Mouse (Mus musculus): ENCODE results near the gene Nt5c2.

DNA sequence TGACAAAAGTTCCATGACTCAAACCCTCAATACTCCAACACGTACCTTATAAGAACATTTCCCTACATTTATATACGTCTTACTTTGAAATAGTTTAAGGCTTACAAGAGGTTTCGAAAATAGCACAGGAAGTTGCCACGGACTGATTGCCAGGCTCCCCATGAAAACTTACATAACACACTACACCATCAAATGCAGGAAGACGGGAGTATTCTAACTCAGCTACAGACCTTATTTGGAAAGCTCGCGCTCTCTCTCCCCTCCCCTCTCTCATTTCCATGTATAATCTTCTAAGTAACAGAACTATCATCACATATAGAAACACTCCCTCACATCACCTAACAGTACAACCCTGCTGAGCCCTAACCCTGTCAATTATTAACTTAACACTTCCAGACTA is 5.5 kb downstream of the Nt5c2 start:
- TF ChIP-seq CTCF (IDR thresholded peaks at IDR 0.05) (no peak), POLR2A (IDR thresholded peaks at IDR 0.05; ENCODE audit: insufficient read depth, low read depth, low read length) (no peak)
